Mouse (Mus musculus) mature B cell (primary cell): ENCODE measurements around the gene Mrfap1.
"Not testable (repeated sequence)": the region's sequence is repeated elsewhere in the genome, so short reads cannot be mapped to it uniquely, and the experiment has no call there.

Source experiments
- in situ Hi-C: fragments of 300-500 bp; cut with MboI; formaldehyde crosslinking; loops from 2 replicates; pipeline ENCODE4 v1.14.3; 2019

Gene Mrfap1

DNA sequence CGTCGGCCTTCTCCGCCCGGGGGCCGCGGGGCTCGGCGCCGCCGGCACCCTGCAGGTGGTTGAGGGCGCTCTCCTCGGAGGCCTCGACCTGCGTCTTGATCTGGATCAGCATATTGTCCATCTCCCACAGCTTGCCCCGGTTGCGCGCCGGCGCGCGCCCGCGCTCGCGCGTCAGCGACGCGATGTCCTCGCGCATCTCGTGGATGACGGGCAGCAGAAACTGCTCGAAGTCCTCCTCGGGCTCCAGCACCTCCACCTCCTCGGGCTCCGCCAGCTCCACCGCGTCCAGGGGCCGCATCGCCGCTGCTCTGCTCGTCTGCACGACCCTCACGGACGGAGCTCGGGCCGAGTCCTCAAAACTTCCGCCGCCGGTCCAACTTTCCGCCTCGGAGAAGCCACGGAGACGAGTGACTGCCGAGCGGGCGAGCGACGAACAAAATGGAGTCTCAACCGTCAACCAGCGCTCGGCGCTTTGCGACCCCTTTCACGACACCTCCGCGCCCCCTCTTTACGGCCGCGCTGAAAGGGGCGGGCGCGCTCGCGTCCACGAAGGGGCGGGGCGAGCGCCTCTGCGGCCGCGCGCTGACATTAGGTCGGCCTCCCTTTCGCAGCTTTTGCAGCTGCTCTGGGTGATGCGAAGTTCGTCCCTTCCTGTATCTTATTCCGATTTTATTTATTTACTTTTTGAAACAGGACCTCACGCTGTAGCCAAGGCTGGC, at the start of gene Mrfap1:
Gene Mrfap1 (minus strand): TSS at position 477 of the 719 bp plus-strand sequence.
- in situ Hi-C loops, result not testable (repeated sequence)

DNA sequence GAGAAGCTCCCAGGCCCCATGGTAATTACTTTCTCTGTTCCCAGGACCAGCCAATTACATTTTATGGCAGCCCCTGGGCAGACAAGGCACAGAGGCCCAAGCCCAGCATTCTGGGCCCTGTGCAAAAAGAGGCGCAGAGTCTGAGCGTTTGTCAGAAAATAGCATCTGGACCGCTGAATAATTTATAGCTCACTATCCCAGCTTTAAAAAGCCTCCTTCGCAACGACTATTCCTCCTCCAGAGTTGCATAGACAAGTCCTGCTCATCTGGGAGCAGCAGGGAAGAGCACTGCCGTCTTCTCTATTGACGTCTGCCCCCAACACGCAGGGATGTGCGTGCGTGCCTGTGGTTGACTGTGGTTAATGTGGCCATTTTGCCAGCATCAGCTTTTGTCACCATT, 47.9 kb upstream of the Mrfap1 start:
- in situ Hi-C loops, result no loop called here

DNA sequence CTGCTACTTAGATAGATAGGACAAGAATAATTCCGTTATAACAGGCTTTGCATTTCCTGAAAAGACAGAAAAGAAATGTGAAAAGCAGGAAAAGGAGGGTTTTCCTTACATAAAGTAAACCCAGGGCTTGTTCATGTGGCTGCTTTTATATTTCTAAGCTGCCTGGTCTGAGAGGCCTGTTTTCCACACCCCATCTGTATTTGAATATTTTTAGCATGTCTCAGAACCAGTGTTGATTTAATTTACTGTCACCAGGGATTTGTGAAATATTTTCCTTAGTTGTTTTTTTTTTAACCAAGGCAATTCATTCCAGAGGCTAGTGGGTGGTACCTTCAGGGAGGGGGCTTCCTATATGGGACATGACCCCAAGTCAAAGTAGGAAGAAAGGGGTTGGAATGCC, 45.1 kb upstream of the Mrfap1 start:
- in situ Hi-C loops, result no loop called here

DNA sequence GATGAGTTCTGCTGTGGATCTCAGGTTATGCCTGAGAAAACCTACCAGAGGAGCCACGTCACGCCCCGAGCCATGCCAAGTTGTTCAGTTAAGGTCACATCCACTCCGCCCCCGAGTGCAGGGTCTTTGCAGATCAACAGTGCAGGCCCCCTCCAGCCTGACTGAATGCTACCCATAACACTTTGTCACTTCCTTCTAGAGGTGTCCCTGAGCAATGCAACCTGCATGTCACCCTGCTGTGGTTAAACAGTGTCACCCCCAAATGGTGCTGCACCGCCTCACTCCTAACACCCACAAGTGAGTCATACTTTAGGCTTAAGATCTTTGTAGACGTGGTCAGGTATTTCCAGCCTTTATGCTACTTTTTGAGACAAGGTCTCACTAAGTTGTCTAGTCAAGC, 43.5 kb upstream of the Mrfap1 start:
- in situ Hi-C loops, result no loop called here

DNA sequence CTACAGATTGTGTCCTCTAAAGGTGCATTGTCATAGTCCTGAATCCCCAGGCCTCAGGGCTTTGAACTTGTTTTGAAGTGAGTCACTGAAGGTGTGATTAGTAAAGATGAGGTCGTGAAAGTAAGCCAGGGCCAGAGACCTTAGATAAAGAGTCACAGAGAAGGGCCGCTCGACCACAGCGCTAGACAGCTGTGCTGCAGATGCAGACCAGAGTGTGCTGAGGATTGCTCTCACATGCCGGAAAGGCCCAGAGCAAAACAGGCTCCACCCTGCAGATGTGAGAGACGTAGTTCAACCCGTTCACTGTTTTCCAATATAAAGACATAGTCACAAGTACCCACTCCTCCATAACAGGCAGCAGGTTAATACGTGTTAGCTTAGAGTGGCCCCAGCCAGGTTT, 43.0 kb upstream of the Mrfap1 start:
- in situ Hi-C loops, result no loop called here

DNA sequence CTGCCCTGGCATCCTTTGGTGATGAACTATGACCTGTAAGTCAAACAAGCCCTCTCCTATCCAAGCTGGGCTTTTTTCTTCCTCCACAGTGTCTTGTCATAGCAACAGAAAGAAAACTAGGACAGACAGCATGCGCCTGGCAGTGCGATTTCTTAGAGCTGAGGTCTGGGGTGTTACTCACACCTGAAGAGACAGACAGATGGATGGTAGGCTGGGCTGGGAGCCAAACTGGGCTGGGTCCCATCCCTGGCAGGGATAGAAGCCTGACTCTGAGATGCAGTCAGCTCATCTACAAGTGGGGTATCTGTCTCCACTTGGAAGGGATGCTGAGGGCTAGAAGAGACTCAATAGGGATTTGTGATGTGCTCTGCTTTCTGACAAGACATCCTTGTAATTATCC, 42.5 kb upstream of the Mrfap1 start:
- in situ Hi-C loops, result no loop called here

DNA sequence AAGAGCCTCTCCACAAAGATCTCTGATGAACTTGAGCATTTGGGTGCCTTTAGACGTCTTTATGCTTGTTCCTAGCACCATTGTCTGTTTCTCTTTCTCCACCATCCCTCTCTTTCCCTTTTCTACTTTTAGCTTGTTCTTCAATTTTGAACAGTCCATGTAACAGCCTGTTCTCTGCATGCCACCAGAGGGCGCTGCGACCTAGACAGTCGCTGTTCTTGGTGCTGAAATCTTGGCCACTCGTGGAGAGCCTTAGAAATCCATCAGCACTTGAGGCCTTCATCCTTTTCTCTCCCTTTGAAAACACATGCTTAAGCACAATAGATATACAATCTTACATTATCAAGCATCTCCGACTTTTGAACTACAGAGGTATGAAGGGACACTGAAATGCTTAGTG, 39.4 kb upstream of the Mrfap1 start:
- in situ Hi-C loops, result no loop called here

DNA sequence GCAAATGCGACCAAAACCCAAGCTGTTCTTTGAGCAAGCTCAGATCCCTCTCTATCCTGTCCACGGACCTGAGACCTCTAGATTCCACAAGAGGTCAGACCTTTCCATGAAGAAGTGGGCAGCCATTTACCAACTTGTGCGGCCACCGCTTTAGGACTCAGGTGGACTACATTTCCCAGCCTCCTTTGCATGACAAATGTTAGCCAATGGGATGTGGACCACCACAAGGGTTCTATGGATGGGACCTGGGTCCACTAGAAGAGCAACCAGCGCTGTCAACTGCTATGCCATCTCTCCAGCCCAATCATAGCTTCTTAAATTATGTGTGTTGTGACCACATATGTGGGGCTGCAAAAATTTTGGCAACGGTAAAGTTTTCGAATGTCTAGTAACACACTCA, 34.7 kb upstream of the Mrfap1 start:
- in situ Hi-C loops, result no loop called here

DNA sequence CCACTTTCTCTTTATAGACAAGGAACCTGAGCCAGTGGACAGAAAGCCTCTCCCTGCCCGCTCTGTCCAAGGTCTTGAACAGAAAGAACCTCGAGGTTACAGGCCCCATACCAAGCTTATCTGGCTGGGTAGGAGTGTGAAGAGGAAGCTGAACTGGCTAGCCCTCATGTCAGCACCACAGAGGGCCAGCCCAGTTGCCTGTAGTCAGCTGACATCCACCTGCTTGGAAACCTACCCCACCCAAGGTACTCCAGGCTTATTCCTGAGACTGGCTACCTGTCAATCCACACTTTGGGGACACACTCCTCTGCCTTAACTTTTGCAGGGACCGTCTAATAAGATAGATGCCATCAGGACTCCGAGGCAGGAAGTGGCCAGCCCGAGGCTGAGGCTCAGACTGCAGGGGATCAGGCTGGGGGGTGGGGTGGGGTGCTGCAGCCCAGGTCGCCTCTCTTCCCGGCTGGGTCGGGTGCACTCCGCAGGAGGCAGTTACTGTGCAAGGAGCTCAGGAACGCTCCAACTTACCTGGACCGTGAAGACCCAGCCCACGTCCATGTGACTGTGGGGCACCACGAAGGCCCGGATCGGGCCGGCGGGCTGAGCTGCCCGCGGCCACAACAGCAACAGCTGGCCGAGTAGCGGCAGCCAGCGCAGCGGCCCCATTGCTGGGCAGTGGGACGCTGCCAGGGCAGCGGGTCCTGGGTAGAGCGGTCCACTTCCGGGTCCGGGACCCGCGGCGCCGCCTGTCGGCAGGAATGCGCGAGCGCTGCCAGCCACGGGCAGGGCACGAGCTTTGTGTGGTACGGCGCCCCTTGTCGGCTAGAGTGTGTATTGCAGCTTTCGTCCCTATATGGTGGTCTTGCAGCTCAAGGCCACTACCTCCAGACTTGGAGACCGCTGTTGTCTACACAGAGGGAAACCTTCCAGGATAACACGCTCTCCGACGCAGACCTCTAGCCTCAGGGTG, 33.6 kb upstream of the Mrfap1 start, which contains the start of gene Man2b2:
Gene Man2b2 (minus strand): TSS at position 741 of the 967 bp plus-strand sequence.
- in situ Hi-C loops, result no loop called here

DNA sequence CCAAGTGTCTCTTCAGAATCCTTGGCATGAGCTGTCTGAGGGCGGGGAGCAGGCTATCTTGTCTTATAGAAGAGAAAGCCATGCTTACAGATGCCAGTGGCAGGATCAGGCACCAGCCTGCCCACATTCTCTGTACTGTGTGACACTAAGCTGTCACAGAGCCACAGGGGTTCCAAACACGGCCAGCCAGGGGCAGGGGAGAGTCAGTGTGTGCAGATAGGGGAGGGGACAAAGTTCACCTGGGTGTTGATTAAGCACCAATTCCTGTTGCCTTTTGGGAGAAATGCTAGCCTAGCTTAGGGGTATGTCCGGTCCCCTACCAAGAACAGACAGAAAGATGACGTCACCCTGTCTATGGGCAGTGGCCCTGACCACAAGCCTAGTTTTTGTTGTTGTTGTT, 32.5 kb upstream of the Mrfap1 start:
- in situ Hi-C loops, result no loop called here

DNA sequence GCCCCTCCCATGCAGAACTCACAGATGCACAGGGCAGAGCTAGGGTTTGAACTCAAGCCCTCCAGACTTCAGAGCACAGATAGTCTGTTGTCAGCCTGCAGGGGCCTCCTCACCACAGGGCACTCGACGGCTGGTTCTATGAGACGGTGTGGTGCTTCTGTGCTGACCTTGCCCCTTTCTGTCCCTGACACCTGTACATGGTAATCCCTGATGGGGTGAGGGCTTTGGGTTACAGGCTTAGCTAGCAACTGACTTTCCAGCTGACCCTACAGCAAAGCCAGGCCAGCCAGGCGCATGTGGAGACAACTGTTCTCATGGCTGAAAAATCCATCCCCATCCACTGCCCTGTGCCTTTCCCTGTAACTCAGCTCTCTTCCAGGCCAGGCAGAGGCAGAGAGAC, 26.3 kb upstream of the Mrfap1 start:
- in situ Hi-C loops, result no loop called here

DNA sequence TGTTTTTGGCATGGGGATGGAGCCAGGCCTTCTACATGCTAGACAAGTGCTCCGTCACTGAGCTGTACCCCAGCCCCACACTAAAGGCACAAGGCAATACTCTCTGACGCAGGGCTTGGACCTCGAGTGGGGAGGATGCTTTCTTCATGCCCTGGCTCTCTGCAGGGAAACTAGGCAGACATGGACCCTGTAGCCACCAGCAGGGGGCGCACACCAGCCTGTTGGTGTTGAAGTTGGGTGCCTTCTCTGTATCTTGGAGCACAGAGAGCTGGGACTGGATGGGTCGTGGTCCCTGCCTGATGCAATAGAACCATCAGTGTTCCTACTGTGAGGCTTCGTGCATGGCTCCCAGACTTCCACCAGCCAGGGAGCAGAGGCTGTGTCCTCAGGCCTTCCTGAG, 23.6 kb upstream of the Mrfap1 start:
- in situ Hi-C loops, result no loop called here

DNA sequence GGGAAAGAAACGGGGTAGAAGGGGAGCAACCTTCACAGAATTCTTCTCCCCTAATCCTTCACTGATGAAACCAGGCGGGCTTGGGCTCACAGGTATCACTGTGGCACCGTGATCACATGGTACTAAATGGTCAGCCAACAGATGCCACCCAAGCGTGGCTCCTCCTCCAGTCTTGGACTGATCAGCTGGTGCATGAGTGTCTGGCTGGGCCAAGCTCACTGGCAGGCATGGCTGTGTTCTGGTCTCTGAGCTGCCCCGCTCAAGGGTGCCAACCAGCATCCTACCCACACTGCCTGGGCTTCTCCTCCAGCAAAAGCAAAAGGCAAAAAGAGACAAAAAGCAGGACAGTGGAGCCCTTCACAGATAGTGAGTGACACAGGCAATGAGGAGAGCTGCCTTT, 23.2 kb upstream of the Mrfap1 start:
- in situ Hi-C loops, result no loop called here

DNA sequence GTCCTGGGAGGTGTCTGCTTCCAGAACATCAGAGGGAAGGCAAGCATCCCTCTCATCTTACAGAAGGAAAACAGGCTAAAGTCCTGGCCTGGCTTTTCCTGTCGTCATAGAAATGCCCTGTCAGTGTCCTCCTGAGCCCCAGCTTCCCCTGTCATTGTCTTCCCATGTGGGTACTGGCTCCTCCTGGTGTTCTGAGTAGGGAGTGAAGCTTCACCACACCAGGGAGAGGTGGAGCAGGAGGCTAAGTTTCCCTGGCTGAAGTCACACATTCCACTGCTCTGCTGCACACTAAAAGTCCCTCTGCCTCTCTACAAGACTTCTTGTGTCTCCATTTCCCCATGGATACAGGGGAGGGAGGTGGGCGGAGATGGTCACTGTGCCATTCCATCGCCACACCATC, 21.2 kb upstream of the Mrfap1 start:
- in situ Hi-C loops, result no loop called here

DNA sequence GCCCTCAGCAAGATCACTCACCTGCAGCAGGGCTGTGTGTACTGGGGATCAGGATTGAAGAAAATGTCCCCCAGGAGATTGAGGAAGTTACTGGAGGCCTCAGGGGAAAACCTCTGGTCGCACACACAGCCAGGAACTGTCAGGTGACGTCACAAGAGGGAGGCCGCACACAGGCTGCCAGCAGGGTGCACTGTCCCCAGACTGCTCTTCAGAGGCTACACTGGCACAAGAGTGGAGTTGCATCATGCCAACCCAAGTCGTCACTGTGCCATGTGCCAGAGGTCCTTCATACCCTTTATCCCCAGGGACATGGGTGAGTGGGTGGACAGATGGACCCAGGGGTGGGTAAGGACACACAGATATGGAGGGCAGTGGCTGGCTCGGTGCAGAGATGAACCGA, 18.0 kb upstream of the Mrfap1 start:
- in situ Hi-C loops, result no loop called here

DNA sequence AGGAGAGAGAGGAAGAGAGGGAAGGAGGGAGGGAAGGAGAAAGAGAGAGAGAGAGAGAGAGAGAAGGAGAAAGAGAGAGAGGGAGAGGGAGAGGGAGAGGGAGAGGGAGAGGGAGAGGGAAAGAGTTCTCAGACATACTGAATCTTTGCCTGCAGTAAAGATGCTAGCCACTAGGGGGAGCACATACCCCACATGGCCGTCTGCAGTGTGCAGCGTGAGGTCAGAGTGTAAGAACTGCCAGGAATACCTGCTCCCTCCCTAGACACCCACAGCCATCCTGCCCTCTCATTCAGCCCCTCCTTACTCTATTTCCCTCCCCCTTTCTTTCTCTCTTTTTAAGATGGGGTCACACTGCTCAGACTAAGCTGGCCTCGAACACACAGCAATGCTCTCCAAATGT, 14.8 kb upstream of the Mrfap1 start:
- in situ Hi-C loops, result no loop called here

DNA sequence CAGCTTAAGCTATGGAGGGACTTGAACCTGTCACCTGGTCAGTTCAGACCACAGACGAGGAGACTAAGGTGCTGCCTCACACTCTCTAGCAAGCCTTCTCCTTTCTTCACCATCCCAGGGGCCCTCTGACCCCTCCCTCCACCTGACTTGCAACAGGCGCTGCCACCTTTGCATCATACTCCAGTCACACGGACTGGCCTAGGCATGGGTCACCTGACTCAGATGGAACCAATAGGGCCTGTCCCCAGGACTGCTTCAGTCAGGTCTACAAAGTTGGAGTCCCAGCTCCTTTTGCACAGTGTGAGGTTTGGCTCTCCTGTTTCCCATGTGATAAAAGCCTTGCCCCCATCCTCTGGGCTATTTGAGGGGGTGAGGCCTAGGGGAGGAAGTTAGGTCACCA, 14.1 kb upstream of the Mrfap1 start:
- in situ Hi-C loops, result no loop called here

DNA sequence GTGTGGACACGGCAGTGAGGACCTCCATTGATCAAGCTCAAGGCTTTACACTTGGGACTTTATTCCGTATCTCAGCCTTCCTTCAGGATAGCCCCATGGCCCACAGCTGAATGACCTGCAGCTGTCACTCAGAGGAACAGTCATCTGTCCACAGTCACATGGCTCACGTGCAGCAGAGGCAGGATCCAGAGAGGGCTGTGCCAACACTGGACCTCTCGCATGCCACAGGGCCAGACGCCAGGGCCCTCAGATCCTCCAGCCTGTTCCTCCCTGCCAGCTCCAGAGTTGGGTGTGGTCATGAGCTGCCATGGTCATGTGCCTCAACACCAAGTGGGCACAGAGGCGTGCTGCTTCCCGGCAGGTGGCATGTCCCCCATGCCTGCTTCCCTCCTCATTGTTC, 12.6 kb upstream of the Mrfap1 start:
- in situ Hi-C loops, result no loop called here

DNA sequence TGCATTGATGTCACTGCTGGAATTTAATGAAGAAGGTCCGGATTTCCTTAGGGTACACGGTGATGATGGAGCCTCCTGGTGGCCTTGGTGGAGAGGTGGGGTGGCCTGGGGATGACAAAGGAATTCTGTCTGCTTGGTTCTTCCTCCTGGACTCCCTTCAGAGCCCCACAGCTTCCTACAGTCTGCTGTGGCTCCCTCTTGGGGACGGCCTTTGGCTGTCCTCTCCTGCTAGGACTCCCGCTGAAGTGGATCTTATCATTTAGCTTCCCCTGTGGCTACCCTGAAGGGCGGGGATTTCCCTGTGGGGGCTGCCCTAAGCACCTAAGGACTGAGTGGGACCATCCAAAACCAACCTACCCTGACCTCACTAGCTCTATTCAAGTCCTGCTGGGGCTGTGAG, 10.5 kb upstream of the Mrfap1 start:
- in situ Hi-C loops, result no loop called here

DNA sequence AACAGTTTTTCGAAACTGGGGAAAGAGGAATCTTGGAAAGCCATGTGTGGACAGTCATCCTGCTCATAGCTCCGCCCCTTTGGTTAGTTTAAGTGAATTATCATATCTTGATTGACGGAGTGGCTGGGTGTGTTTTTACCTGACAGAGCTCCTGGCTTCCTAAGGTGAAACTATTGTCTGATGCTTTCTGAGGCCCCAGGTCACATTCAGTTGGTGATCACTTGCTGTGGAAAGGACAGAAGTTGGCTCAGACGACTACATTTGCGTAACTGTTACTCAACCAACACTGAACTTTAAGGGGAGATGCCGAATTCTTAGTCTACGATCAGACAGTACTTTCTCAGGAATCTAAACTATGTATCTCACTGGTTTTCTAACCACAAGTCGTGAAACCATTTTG, 719 bp upstream of the Mrfap1 start:
- in situ Hi-C loops, result no loop called here

DNA sequence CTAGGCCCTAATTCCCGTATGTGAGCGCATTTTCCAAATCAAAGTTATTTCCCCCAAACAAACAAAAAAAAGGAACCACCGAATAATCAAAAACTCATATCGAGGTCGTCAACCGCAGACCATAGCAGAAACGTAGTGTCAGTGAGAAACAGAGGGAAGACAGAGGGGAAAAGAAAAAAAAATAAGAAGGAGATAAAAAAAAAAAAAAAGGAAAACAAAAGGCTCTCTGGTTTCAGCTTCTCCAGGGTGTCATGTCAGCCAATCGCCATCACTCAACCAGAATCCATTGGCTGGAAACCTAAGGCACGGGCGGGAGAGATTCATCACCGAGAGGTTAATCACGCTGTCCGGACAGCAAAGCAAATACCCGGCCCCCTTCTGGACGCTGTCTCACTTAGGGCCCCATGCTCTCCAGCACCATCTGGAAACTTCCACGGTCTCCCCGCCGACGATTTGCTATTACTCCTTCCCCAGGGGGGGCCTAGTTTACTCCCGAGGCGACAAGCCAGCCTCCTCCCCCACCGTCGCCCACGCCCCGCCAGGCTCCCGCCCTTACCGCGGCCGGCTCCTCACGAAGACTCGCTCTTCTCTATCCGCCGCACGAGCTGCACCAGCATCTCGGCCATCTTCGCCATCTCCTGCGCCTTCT, 801 bp downstream of the Mrfap1 start:
- in situ Hi-C loops, result not testable (repeated sequence)

DNA sequence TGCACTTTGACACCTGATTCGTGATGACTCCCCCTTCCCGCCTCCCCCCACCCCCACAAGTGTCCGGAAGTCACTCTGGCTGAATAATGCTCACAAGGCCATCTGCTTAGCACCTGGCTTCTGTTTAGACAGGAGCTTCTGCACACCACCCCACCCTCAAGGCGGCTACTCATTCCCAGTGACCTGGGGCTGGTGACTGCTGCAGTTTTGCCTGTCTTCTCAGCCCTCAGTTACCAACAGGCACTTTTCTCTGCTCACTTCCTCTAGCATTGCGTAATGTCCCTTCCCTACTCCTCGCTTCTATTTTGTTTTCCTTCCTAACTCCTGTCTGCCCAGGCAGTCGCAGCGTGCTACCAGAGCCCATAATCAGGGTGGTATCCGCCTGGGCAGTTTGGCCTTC, 4.7 kb downstream of the Mrfap1 start:
- in situ Hi-C loops, result no loop called here

DNA sequence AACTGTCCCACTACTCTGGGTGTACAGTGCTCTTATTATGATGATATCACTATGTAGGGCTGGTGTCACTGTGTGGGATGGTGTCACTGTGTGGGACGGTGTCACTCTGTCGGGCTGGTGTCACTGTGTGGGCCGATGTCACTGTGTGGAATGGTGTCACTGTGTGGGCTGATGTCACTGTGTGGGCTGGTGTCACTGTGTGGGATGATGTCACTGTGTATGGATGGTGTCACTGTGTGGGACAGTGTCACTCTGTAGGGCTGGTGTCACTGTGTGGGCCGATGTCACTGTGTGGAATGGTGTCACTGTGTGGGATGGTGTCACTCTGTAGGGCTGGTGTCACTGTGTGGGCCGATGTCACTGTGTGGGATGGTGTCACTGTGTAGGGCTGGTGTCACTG, 10.5 kb downstream of the Mrfap1 start:
- in situ Hi-C loops, result no loop called here
